Mouse (Mus musculus) spleen, postnatal 4 days (tissue): ENCODE data around the gene Vmn1r206.
"Not testable (repeated sequence)": the region's sequence is repeated elsewhere in the genome, so short reads cannot be mapped to it uniquely, and the experiment has no call there.

Source experiments
- DNase-seq, 2 experiments: peaks; one replicate each; pipeline ENCODE4 v3.0.0; 2022; ENCODE audit warnings: low spot score in 2 of 2

Gene Vmn1r206

DNA sequence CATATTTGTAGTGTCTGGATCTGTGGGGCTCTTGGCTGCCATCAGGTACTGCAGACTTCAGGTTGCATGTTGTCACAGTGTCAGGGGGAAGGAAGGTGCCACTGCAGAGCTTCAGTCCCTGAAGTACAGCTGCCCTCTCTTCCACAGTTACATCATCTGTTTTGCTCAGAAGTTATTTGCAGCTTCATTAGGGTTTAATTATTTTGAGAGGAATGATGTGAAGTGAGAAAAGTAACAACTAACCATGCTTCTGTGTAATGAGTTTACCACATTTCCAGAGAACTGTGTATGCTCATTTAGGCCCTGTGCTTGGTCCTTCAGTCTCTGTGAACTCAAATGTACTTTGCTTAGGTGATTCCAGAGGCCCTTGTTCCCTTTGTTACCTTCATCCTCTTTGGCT lies at the start of gene Vmn1r206:
Vmn1r206 (minus strand) TSS at position 101 of the 400 bp plus-strand sequence.
- not testable (repeated sequence) for DNase-seq

DNA sequence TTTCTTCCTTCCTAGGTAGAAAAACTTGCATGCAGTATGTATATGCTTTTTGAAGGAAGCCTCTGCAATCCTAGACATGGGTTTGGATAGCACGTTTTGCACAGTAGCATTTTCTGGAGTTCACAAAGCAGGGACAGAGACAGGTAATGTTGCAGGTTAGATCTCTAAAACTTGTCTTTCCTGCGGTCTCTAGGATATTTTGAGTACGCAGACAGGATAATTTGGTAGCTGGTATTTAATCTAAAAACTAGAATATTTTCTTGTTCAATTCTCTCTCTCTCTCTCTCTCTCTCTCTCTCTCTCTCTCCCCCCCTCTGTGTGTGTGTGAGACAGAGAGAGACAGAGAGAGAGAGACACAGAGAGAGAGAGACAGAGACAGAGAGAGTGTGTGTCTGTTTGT lies 31.2 kb downstream of the Vmn1r206 start, which contains the start of gene Vmn1r205:
Vmn1r205 (minus strand) TSS at position 101 of the 400 bp plus-strand sequence.
- DNase-seq: no peak

GRCm38 (mm10) chr13:22583336-22583735 lies 40.7 kb downstream of the Vmn1r206 start:
- DNase-seq: not testable (repeated sequence)

GRCm38 (mm10) chr13:22574911-22575310 lies 49.1 kb downstream of the Vmn1r206 start:
- DNase-seq: not testable (repeated sequence)
